Mouse (Mus musculus) CH12.LX (cell line): Measurements from ENCODE around the gene Cd209d. TPM values are rescaled to one million over a fixed set of nuclear protein-coding genes. Genes with fewer than 3 reads are reported as not detected.

ENCODE experiments used
- DNase-seq: peaks from one replicate; pipeline ENCODE4 v3.0.0-alpha.2; 2013; ENCODE audit errors: extremely low read depth
- H3K27ac ChIP-seq: 2 replicates; pipeline ENCODE4 v1.5.1; 2012; ENCODE audit warnings: low read depth, mild to moderate bottlenecking, control low read depth, moderate library complexity; ENCODE audit not compliant: insufficient read depth
- H3K27me3 ChIP-seq: replicated peaks from 2 replicates; pipeline ENCODE3; 2012; ENCODE audit warnings: inconsistent platforms
- H3K36me3 ChIP-seq, 2 experiments: replicated peaks in 1 of 2; 2 replicates each; pipeline versions ENCODE3 to v1.6.1; 2012; ENCODE audit warnings: inconsistent platforms in 1 of 2, low read length in 1 of 2, mild to moderate bottlenecking in 1 of 2, mixed read lengths in 1 of 2, moderate library complexity in 1 of 2; ENCODE audit not compliant: control insufficient read depth in 1 of 2, insufficient read depth in 1 of 2
- H3K4me1 ChIP-seq, 2 experiments: 2 replicates each; pipeline ENCODE4 v1.6.1; 2012; ENCODE audit warnings: inconsistent platforms in 1 of 2, moderate library complexity in 1 of 2; ENCODE audit not compliant: insufficient read depth in 2 of 2, control insufficient read depth in 1 of 2
- H3K4me2 ChIP-seq: 2 replicates; pipeline ENCODE4 v1.6.1; 2012; ENCODE audit warnings: low read depth, mild to moderate bottlenecking, control low read depth; ENCODE audit not compliant: poor library complexity, insufficient read depth, severe bottlenecking
- H3K4me3 ChIP-seq, 3 experiments: fragments of 150-350 bp in 1 of 3; sonication (generic) in 1 of 3; replicated peaks in 1 of 3; 2 replicates each; pipeline versions ENCODE3 to v1.5.1; 2011 to 2012; ENCODE audit warnings: low read depth in 2 of 3, low read length in 2 of 3, mild to moderate bottlenecking in 2 of 3, moderate library complexity in 2 of 3, control low read depth in 1 of 3, improper control_type of control experiment in 1 of 3, inconsistent platforms in 1 of 3, mixed read lengths in 1 of 3; ENCODE audit not compliant: poor library complexity in 1 of 3
- H3K79me2 ChIP-seq: replicated peaks from 2 replicates; pipeline ENCODE4 v1.6.1; 2012; ENCODE audit warnings: mild to moderate bottlenecking, moderate library complexity; ENCODE audit not compliant: control insufficient read depth, poor library complexity, insufficient read depth, severe bottlenecking; ENCODE audit errors: extremely low read depth
- H3K9ac ChIP-seq: 2 replicates; pipeline ENCODE4 v1.6.1; 2012; ENCODE audit warnings: low read depth, mild to moderate bottlenecking, control low read depth, moderate library complexity; ENCODE audit not compliant: insufficient read depth
- H3K9me3 ChIP-seq: replicated peaks from 2 replicates; pipeline ENCODE3; 2012; ENCODE audit warnings: low read length, inconsistent platforms, mixed read lengths
- ETS1 ChIP-seq: conservative IDR thresholded peaks from 2 replicates; pipeline ENCODE4 v1.6.1; 2012; ENCODE audit warnings: low read depth, mild to moderate bottlenecking, inconsistent platforms, low read length, improper control_type of control experiment, moderate library complexity
- MAFK ChIP-seq: IDR thresholded peaks from 2 replicates; pipeline ENCODE4 v1.6.1; 2011; ENCODE audit warnings: low read length, improper control_type of control experiment; ENCODE audit not compliant: insufficient replicate concordance
- MAX ChIP-seq: IDR thresholded peaks from 2 replicates; pipeline ENCODE4 v1.6.1; 2011; ENCODE audit warnings: low read length, improper control_type of control experiment
- NRF1 ChIP-seq: IDR thresholded peaks from 2 replicates; pipeline ENCODE4 v1.6.1; 2014; ENCODE audit warnings: low read depth, mild to moderate bottlenecking, inconsistent platforms, low read length, improper control_type of control experiment, moderate library complexity
- SIN3A ChIP-seq: IDR thresholded peaks from 2 replicates; pipeline ENCODE4 v1.6.1; 2012; ENCODE audit warnings: low read length, improper control_type of control experiment, inconsistent platforms
- TCF12 ChIP-seq: IDR thresholded peaks from 2 replicates; pipeline ENCODE4 v1.6.1; 2014; ENCODE audit warnings: low read depth, mild to moderate bottlenecking, inconsistent platforms, low read length, improper control_type of control experiment
- USF2 ChIP-seq: conservative IDR thresholded peaks from 2 replicates; pipeline ENCODE4 v1.6.1; 2011; ENCODE audit warnings: low read depth, low read length, improper control_type of control experiment
- ZKSCAN1 ChIP-seq: IDR thresholded peaks from 2 replicates; pipeline ENCODE4 v1.6.1; 2012; ENCODE audit warnings: low read depth, inconsistent platforms, low read length, improper control_type of control experiment, borderline replicate concordance
- ZMIZ1 ChIP-seq: IDR thresholded peaks from 2 replicates; pipeline ENCODE4 v1.6.1; 2012; ENCODE audit warnings: low read depth, mild to moderate bottlenecking, inconsistent platforms, low read length, improper control_type of control experiment
- dilution Hi-C: fragments of 300-500 bp; cut with MboI; formaldehyde crosslinking; loops from 2 replicates; pipeline ENCODE4 v1.14.3; 2020; ENCODE audit warnings: low sequenced_read_pairs; ENCODE audit not compliant: extremely low pct_unique_long_range_greater_than_20kb, extremely low pct_ligation_motif_present
- in situ Hi-C: fragments of 300-500 bp; cut with MboI; formaldehyde crosslinking; loops from 3 replicates; pipeline ENCODE4 v1.14.3; 2019; ENCODE audit warnings: low sequenced_read_pairs, low pct_ligation_motif_present, low pct_unique_long_range_greater_than_20kb, mixed read lengths
- polyA plus RNA-seq: library from polyadenylated mRNA; unstranded; fragments of >175 nt; gene quantifications from 2 replicates; pipeline ENCODE4 v1.2.1, GENCODE M21; 2012; ENCODE audit warnings: low read depth; ENCODE audit not compliant: insufficient read length
- total RNA-seq, 2 experiments: library from RNA; depleted of rRNA; stranded (reverse); fragments of 300-350 nt in 1 of 2; fragments of >200 nt in 1 of 2; gene quantifications; 2 replicates each; pipeline ENCODE4 v1.2.3; 2012 to 2014

Cd209d gene
- total and polyA plus RNA-seq, 3 experiments, result not detected

- Histone ChIP-seq H3K9ac (no peak within 1 kb of the TSS), H3K9me3 (no peaks in the 10 kb centered on the region), H3K79me2 (no peaks in the 10 kb centered on the region), H3K27ac (no peak within 1 kb of the TSS), H3K4me1 (no peaks in the 10 kb centered on the region), H3K4me3 (no peak within 1 kb of the TSS), H3K36me3 (no peaks in the 10 kb centered on the region), H3K27me3 (peaks cover 11% of the 10 kb centered on the region), H3K4me2 (no peak within 1 kb of the TSS)
- dilution Hi-C loops, result no loop called here
- in situ Hi-C loops, result no loop called here
- no peak for DNase-seq
- TF ChIP-seq SIN3A (no peak), USF2 (no peak), ZMIZ1 (no peak), ETS1 (no peak), NRF1 (no peak), MAX (no peak), TCF12 (no peak), ZKSCAN1 (no peak), MAFK (no peak)
Measured at GRCm38 (mm10) chr8:3854209-3854608, 24.1 kb downstream of the Cd209d start, which contains the start of gene Cd209e. Gene Cd209e, minus strand, starts transcription at chr8:3854309.

Other genes starting within 250 kb of the Cd209d start
- 92.1 and 123 TPM in 2 replicates for gene Stxbp2, start 247.6 kb downstream of the Cd209d start, total RNA-seq (2012; rRNA removed)
- gene Stxbp2, start 247.6 kb downstream of the Cd209d start, total RNA-seq (2014; rRNA removed), result 53.9 and 60.9 TPM in 2 replicates
- gene Stxbp2, start 247.6 kb downstream of the Cd209d start, polyA plus RNA-seq, result 136 and 149 TPM in 2 replicates
- not detected in 2 replicates for gene Retn, start 222.8 kb downstream of the Cd209d start, total RNA-seq (2012; rRNA removed)
- not detected in 2 replicates for gene Retn, start 222.8 kb downstream of the Cd209d start, total RNA-seq (2014; rRNA removed)
- gene Retn, start 222.8 kb downstream of the Cd209d start, polyA plus RNA-seq, result 0.27 TPM in 1 of 2 replicates, not detected in the other
- gene Mcemp1, start 212.8 kb downstream of the Cd209d start, total RNA-seq (2012; rRNA removed), result 0.17 TPM in 1 of 2 replicates, not detected in the other
- 0.39 and 0.66 TPM in 2 replicates for gene Mcemp1, start 212.8 kb downstream of the Cd209d start, total RNA-seq (2014; rRNA removed)
- gene Mcemp1, start 212.8 kb downstream of the Cd209d start, polyA plus RNA-seq, result 0.36 and 0.55 TPM in 2 replicates
- gene Fcor, start 206.2 kb downstream of the Cd209d start, total RNA-seq (2012; rRNA removed), result not detected in 2 replicates
- not detected in 2 replicates for gene Fcor, start 206.2 kb downstream of the Cd209d start, total RNA-seq (2014; rRNA removed)
- gene Fcor, start 206.2 kb downstream of the Cd209d start, polyA plus RNA-seq, result 0.63 and 0.67 TPM in 2 replicates
- gene Trappc5, start 202.3 kb downstream of the Cd209d start, total RNA-seq (2012; rRNA removed), result 21.5 and 22.2 TPM in 2 replicates
- 26.8 and 27.4 TPM in 2 replicates for gene Trappc5, start 202.3 kb downstream of the Cd209d start, total RNA-seq (2014; rRNA removed)
- gene Trappc5, start 202.3 kb downstream of the Cd209d start, polyA plus RNA-seq, result 22.4 and 24.4 TPM in 2 replicates
- 0.71 and 1.5 TPM in 2 replicates for gene Fcer2a, start 184.4 kb downstream of the Cd209d start, total RNA-seq (2012; rRNA removed)
- 2.9 and 3.7 TPM in 2 replicates for gene Fcer2a, start 184.4 kb downstream of the Cd209d start, total RNA-seq (2014; rRNA removed)
- 13.7 and 15.6 TPM in 2 replicates for gene Fcer2a, start 184.4 kb downstream of the Cd209d start, polyA plus RNA-seq
- not detected in 2 replicates for gene Clec4g, start 157.9 kb downstream of the Cd209d start, total RNA-seq (2012; rRNA removed)
- gene Clec4g, start 157.9 kb downstream of the Cd209d start, total RNA-seq (2014; rRNA removed), result not detected in 2 replicates
- not detected in 2 replicates for gene Clec4g, start 157.9 kb downstream of the Cd209d start, polyA plus RNA-seq
- not detected in 2 replicates for gene Cd209a, start 129.6 kb downstream of the Cd209d start, total RNA-seq (2012; rRNA removed)
- gene Cd209a, start 129.6 kb downstream of the Cd209d start, total RNA-seq (2014; rRNA removed), result not detected in 2 replicates
- gene Cd209a, start 129.6 kb downstream of the Cd209d start, polyA plus RNA-seq, result not detected in 2 replicates
- not detected in 2 replicates for gene Cd209e, start 24.2 kb downstream of the Cd209d start, total RNA-seq (2012; rRNA removed)
- not detected in 2 replicates for gene Cd209e, start 24.2 kb downstream of the Cd209d start, total RNA-seq (2014; rRNA removed)
- not detected in 2 replicates for gene Cd209e, start 24.2 kb downstream of the Cd209d start, polyA plus RNA-seq
- not detected in 2 replicates for gene Cd209b, start 48.3 kb upstream of the Cd209d start, total RNA-seq (2012; rRNA removed)
- not detected in 2 replicates for gene Cd209b, start 48.3 kb upstream of the Cd209d start, total RNA-seq (2014; rRNA removed)
- gene Cd209b, start 48.3 kb upstream of the Cd209d start, polyA plus RNA-seq, result not detected in 2 replicates
- 0.13 TPM in 1 of 2 replicates, not detected in the other for gene Cd209c, start 76.2 kb upstream of the Cd209d start, total RNA-seq (2012; rRNA removed)
- not detected in 2 replicates for gene Cd209c, start 76.2 kb upstream of the Cd209d start, total RNA-seq (2014; rRNA removed)
- gene Cd209c, start 76.2 kb upstream of the Cd209d start, polyA plus RNA-seq, result 0.29 and 0.59 TPM in 2 replicates
- gene Cd209f, start 227.3 kb upstream of the Cd209d start, total RNA-seq (2012; rRNA removed), result not detected in 2 replicates
- not detected in 2 replicates for gene Cd209f, start 227.3 kb upstream of the Cd209d start, total RNA-seq (2014; rRNA removed)
- gene Cd209f, start 227.3 kb upstream of the Cd209d start, polyA plus RNA-seq, result not detected in 2 replicates